Mouse (Mus musculus) kidney, adult 2 months (tissue): Measurements from ENCODE around the gene Spata16.
"Not testable (repeated sequence)": the region's sequence is repeated elsewhere in the genome, so short reads cannot be mapped to it uniquely, and the experiment has no call there.

ENCODE experiments used
- CTCF ChIP-seq: fragments of 200-500 bp; conservative IDR thresholded peaks from 2 replicates; pipeline ENCODE4 v1.5.1; 2011; ENCODE audit warnings: low read depth, mild to moderate bottlenecking, control low read depth, low read length, moderate library complexity, mixed read lengths; ENCODE audit not compliant: insufficient read depth, insufficient read length
- POLR2A ChIP-seq: fragments of 200-500 bp; IDR thresholded peaks from one replicate; pipeline ENCODE4 v1.6.1; 2011; ENCODE audit warnings: low read depth, low read length, control low read depth

DNA sequence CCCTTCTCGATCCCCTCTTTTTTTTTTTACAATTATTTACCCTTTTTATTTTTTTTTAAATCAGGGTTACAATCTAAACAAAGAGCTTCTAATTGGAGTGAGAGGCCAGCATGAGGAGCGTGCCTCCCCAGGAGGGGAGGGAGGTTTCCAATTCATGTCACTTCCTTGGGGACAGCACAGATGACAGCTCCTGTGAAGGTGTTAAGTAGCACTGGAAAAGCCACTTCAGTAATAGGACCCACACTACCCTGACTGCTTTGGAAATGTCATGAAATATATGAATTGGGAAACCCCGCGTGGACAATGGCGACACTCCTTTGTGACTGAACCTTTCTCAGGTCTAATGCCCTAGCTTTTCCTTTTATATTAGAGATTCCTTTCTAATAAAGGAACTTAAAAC, 72.1 kb downstream of the Spata16 start:
- TF ChIP-seq CTCF, POLR2A: not testable (repeated sequence)
